Mouse (Mus musculus): Measurements from ENCODE around the gene Usp32. TPM values are rescaled to one million over a fixed set of nuclear protein-coding genes. Genes with fewer than 3 reads are reported as not detected.

Usp32 gene
- total and polyA plus RNA-seq, 2 experiments from 2014 or later: 2.3 to 20.7 TPM

GRCm38 (mm10) chr11:84963556-84963955 is 176.4 kb downstream of the Usp32 start:
- H3K27ac ChIP-seq (ENCODE audit: low read depth): no peak overlapping the region
- DNase-seq (ENCODE audit: low spot score) (no peak), ATAC-seq (ENCODE audit: insufficient read depth, low read depth) (no peak)
- 75% methylated on average over 3 of the region's 3 CpGs for WGBS
- no peaks in the 10 kb centered on the region for H3K36me3 ChIP-seq (replicated peaks; ENCODE audit: control insufficient read depth, insufficient read depth, low read length)
- no peak for TF ChIP-seq CTCF (IDR thresholded peaks at IDR 0.05; ENCODE audit: low read depth)
- TF ChIP-seq EP300 (IDR thresholded peaks at IDR 0.05; ENCODE audit: low read depth): no peak
- H3K9me3 ChIP-seq (replicated peaks; ENCODE audit: control insufficient read depth, low read length): no peaks in the 10 kb centered on the region
- H3K9ac ChIP-seq (replicated peaks; ENCODE audit: low read depth, low read length): no peak overlapping the region
- no peak overlapping the region for H3K4me3 ChIP-seq (ENCODE audit: low read depth, low read length)
- no peak overlapping the region for H3K4me2 ChIP-seq (ENCODE audit: low read depth, low read length)
- peaks cover 14% of the 10 kb centered on the region for H3K27me3 ChIP-seq (ENCODE audit: control insufficient read depth, insufficient read depth, low read length)
- H3K4me1 ChIP-seq (ENCODE audit: control insufficient read depth, insufficient read depth): peaks cover 8% of the 10 kb centered on the region

GRCm38 (mm10) chr11:84962536-84962935 is 177.4 kb downstream of the Usp32 start:
- Histone ChIP-seq H3K4me3 (ENCODE audit: low read depth, low read length) (no peak overlapping the region), H3K27me3 (ENCODE audit: control insufficient read depth, insufficient read depth, low read length) (peaks cover 24% of the 10 kb centered on the region), H3K27ac (ENCODE audit: low read depth) (no peak overlapping the region), H3K9ac (replicated peaks; ENCODE audit: low read depth, low read length) (no peak overlapping the region), H3K9me3 (replicated peaks; ENCODE audit: control insufficient read depth, low read length) (no peaks in the 10 kb centered on the region), H3K36me3 (replicated peaks; ENCODE audit: control insufficient read depth, insufficient read depth, low read length) (no peaks in the 10 kb centered on the region), H3K4me1 (ENCODE audit: control insufficient read depth, insufficient read depth) (peaks cover 8% of the 10 kb centered on the region), H3K4me2 (ENCODE audit: low read depth, low read length) (no peak overlapping the region)
- TF ChIP-seq CTCF (IDR thresholded peaks at IDR 0.05; ENCODE audit: low read depth): no peak
- no peak for TF ChIP-seq EP300 (IDR thresholded peaks at IDR 0.05; ENCODE audit: low read depth)
- ATAC-seq (ENCODE audit: insufficient read depth, low read depth) (no peak), DNase-seq (ENCODE audit: low spot score) (no peak)
- 80% methylated on average over 4 of the region's 4 CpGs for WGBS

DNA sequence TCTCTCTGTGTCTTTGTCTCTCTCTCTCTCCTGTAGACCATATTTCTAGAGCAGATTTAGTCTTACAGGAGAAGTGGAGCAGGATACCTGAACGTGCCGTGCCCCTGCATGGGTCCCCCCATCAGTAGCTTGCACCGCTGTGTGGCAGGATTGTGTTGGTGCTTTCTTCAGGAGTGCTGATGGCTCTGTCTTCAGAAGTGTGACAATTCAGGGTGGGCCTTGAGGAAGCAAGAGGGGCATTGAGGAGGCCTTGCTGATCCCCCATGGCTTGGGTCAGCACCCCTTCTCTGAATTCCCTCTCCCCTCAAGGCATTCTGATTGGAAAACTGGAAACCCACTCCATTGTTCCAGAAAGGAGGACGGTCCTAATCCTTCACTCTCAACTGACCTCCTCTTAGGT is 178.4 kb downstream of the Usp32 start:
- WGBS: 85% methylated on average over 4 of the region's 4 CpGs

DNA sequence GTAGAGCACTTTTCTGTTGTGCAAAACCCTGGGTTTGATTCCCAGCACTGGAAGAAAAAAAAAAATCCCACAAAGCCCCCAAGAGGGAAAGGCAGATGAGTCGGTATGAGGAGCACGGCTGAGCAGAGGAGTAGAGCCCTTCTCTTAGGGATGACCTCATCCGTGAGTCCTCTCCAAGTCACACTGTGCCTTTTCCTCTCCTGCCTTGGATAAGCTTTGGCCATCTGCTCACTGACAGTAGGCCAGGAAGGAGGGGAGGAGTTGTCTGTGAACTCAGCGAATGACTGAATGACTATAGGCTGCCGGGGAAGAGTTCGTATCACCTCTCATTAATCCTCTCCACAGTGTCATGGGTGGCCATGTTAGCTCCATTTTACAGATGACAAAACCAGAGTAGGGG is 179.2 kb downstream of the Usp32 start:
- H3K27ac ChIP-seq (ENCODE audit: low read depth): no peak overlapping the region
- no peak overlapping the region for H3K9ac ChIP-seq (replicated peaks; ENCODE audit: low read depth, low read length)
- TF ChIP-seq CTCF (IDR thresholded peaks at IDR 0.05; ENCODE audit: low read depth) (no peak), EP300 (IDR thresholded peaks at IDR 0.05; ENCODE audit: low read depth) (no peak)
- no peak for ATAC-seq (ENCODE audit: insufficient read depth, low read depth)
- H3K4me3 ChIP-seq (ENCODE audit: low read depth, low read length): no peak overlapping the region
- H3K36me3 ChIP-seq (replicated peaks; ENCODE audit: control insufficient read depth, insufficient read depth, low read length): no peaks in the 10 kb centered on the region
- no peak overlapping the region for H3K4me2 ChIP-seq (ENCODE audit: low read depth, low read length)
- no peak for DNase-seq (ENCODE audit: low spot score)
- H3K4me1 ChIP-seq (ENCODE audit: control insufficient read depth, insufficient read depth): peaks cover 8% of the 10 kb centered on the region
- H3K27me3 ChIP-seq (ENCODE audit: control insufficient read depth, insufficient read depth, low read length): peaks cover 40% of the 10 kb centered on the region
- H3K9me3 ChIP-seq (replicated peaks; ENCODE audit: control insufficient read depth, low read length): no peaks in the 10 kb centered on the region
- WGBS: 48% methylated on average over 6 of the region's 6 CpGs

More for the DNA sequence above, 178.4 kb downstream of the Usp32 start:
- Histone ChIP-seq H3K9ac (replicated peaks; ENCODE audit: low read depth, low read length) (no peak overlapping the region), H3K4me3 (ENCODE audit: low read depth, low read length) (no peak overlapping the region), H3K27me3 (ENCODE audit: control insufficient read depth, insufficient read depth, low read length) (peaks cover 34% of the 10 kb centered on the region), H3K9me3 (replicated peaks; ENCODE audit: control insufficient read depth, low read length) (no peaks in the 10 kb centered on the region), H3K4me1 (ENCODE audit: control insufficient read depth, insufficient read depth) (peaks cover 8% of the 10 kb centered on the region), H3K27ac (ENCODE audit: low read depth) (no peak overlapping the region), H3K4me2 (ENCODE audit: low read depth, low read length) (no peak overlapping the region), H3K36me3 (replicated peaks; ENCODE audit: control insufficient read depth, insufficient read depth, low read length) (no peaks in the 10 kb centered on the region)
- ATAC-seq (ENCODE audit: insufficient read depth, low read depth): no peak
- DNase-seq (ENCODE audit: low spot score): no peak
- TF ChIP-seq CTCF (IDR thresholded peaks at IDR 0.05; ENCODE audit: low read depth): no peak
- no peak for TF ChIP-seq EP300 (IDR thresholded peaks at IDR 0.05; ENCODE audit: low read depth)

GRCm38 (mm10) chr11:84960291-84960690 is 179.7 kb downstream of the Usp32 start:
- no peak for TF ChIP-seq CTCF (IDR thresholded peaks at IDR 0.05; ENCODE audit: low read depth)
- TF ChIP-seq EP300 (IDR thresholded peaks at IDR 0.05; ENCODE audit: low read depth): no peak
- H3K9me3 ChIP-seq (replicated peaks; ENCODE audit: control insufficient read depth, low read length): no peaks in the 10 kb centered on the region
- H3K9ac ChIP-seq (replicated peaks; ENCODE audit: low read depth, low read length): no peak overlapping the region
- H3K36me3 ChIP-seq (replicated peaks; ENCODE audit: control insufficient read depth, insufficient read depth, low read length): no peaks in the 10 kb centered on the region
- H3K27ac ChIP-seq (ENCODE audit: low read depth): peak overlapping the region; percentile 62
- peaks cover 40% of the 10 kb centered on the region for H3K27me3 ChIP-seq (ENCODE audit: control insufficient read depth, insufficient read depth, low read length)
- 41% methylated on average over 3 of the region's 3 CpGs for WGBS
- H3K4me2 ChIP-seq (ENCODE audit: low read depth, low read length): peak overlapping the region; percentile 28; the same call in 1 of the 2 replicates
- no peak overlapping the region for H3K4me3 ChIP-seq (ENCODE audit: low read depth, low read length)
- DNase-seq (ENCODE audit: low spot score): no peak
- ATAC-seq (ENCODE audit: insufficient read depth, low read depth): 0 out of 2 replicates have a peak, but pooled peaks have one; percentile 4
- H3K4me1 ChIP-seq (ENCODE audit: control insufficient read depth, insufficient read depth): peaks cover 8% of the 10 kb centered on the region

- Histone ChIP-seq H3K9me3 (replicated peaks; ENCODE audit: control insufficient read depth, low read length) (no peaks in the 10 kb centered on the region), H3K4me3 (ENCODE audit: low read depth, low read length) (no peak overlapping the region), H3K36me3 (replicated peaks; ENCODE audit: control insufficient read depth, insufficient read depth, low read length) (no peaks in the 10 kb centered on the region), H3K9ac (replicated peaks; ENCODE audit: low read depth, low read length) (no peak overlapping the region), H3K4me2 (ENCODE audit: low read depth, low read length) (peak overlapping the region; percentile 28), H3K4me1 (ENCODE audit: control insufficient read depth, insufficient read depth) (peaks cover 8% of the 10 kb centered on the region), H3K27me3 (ENCODE audit: control insufficient read depth, insufficient read depth, low read length) (peaks cover 43% of the 10 kb centered on the region), H3K27ac (ENCODE audit: low read depth) (peak overlapping the region; percentile 62)
- TF ChIP-seq CTCF (IDR thresholded peaks at IDR 0.05; ENCODE audit: low read depth) (no peak), EP300 (IDR thresholded peaks at IDR 0.05; ENCODE audit: low read depth) (0 out of 2 replicates have a peak, but pooled peaks have one; percentile 18)
- DNase-seq (ENCODE audit: low spot score) (no peak), ATAC-seq (ENCODE audit: insufficient read depth, low read depth) (peak; percentile 62)
- 2% methylated on average over 9 of the region's 9 CpGs for WGBS
Observed at GRCm38 (mm10) chr11:84959701-84960181, 180.2 kb downstream of the Usp32 start.

Measured in heart, postnatal 0 days (tissue).